Mouse (Mus musculus) midbrain, embryonic 11.5 days (tissue): Measurements from ENCODE around the gene Itgb1. TPM values are rescaled to one million over a fixed set of nuclear protein-coding genes. Genes with fewer than 3 reads are reported as not detected.

ENCODE experiments used
- ATAC-seq: fragments of 200-750 bp; cut with Nextera tagmentation; 2 replicates; pipeline ENCODE4 v1.8.0; 2017; ENCODE audit warnings: moderate TSS enrichment, moderate library complexity; ENCODE audit not compliant: low FRiP score
- DNase-seq: peaks from one replicate; pipeline ENCODE4 v3.0.0; 2015; ENCODE audit warnings: low spot score; ENCODE audit errors: missing footprints
- H3K27ac ChIP-seq: fragments of 300-500 bp; sonication (generic); 2 replicates; pipeline ENCODE4 v1.5.1; 2014; ENCODE audit warnings: low read depth, low read length
- H3K27me3 ChIP-seq: fragments of 300-500 bp; sonication (generic); 2 replicates; pipeline ENCODE4 v1.6.1; 2014; ENCODE audit warnings: mild to moderate bottlenecking, low read length, moderate library complexity, mixed read lengths; ENCODE audit not compliant: control insufficient read depth, insufficient read depth
- H3K36me3 ChIP-seq: fragments of 300-500 bp; sonication (generic); 2 replicates; pipeline ENCODE4 v1.6.1; 2014; ENCODE audit warnings: mild to moderate bottlenecking, low read length, moderate library complexity, mixed read lengths; ENCODE audit not compliant: control insufficient read depth, insufficient read depth
- H3K4me1 ChIP-seq: fragments of 300-500 bp; sonication (generic); 2 replicates; pipeline ENCODE4 v1.6.1; 2014; ENCODE audit warnings: low read length; ENCODE audit not compliant: control insufficient read depth, insufficient read depth
- H3K4me2 ChIP-seq: fragments of 300-500 bp; sonication (generic); 2 replicates; pipeline ENCODE4 v1.6.1; 2014; ENCODE audit warnings: mild to moderate bottlenecking, moderate library complexity
- H3K4me3 ChIP-seq: fragments of 300-500 bp; sonication (generic); 2 replicates; pipeline ENCODE4 v1.5.1; 2014; ENCODE audit warnings: low read depth, low read length
- H3K9ac ChIP-seq: fragments of 300-500 bp; sonication (generic); 2 replicates; pipeline ENCODE4 v1.6.1; 2014; ENCODE audit warnings: low read length
- H3K9me3 ChIP-seq: fragments of 300-500 bp; sonication (generic); 2 replicates; pipeline ENCODE4 v1.6.1; 2016; ENCODE audit warnings: low read length; ENCODE audit not compliant: control insufficient read depth
- WGBS: fragments of 180-500 bp; shearing (Covaris S2); extraction: QIAGEN DNeasy Blood & Tissue Kit; methylation state at CpG from one replicate; pipeline ENCODE4 v1.1.7; 2014; 5-methylcytosine and 5-hydroxymethylcytosine counted together
- polyA plus RNA-seq: library from polyadenylated mRNA; unstranded; fragments of >200 nt; fragmentation: Nextera tagmentation; extraction: Ambion mirVana; gene quantifications from 2 replicates; pipeline ENCODE4 v1.2.1, GENCODE M21; 2014

Itgb1 gene
- polyA plus RNA-seq, 1 experiment from 2014 or later = 165 TPM

DNA sequence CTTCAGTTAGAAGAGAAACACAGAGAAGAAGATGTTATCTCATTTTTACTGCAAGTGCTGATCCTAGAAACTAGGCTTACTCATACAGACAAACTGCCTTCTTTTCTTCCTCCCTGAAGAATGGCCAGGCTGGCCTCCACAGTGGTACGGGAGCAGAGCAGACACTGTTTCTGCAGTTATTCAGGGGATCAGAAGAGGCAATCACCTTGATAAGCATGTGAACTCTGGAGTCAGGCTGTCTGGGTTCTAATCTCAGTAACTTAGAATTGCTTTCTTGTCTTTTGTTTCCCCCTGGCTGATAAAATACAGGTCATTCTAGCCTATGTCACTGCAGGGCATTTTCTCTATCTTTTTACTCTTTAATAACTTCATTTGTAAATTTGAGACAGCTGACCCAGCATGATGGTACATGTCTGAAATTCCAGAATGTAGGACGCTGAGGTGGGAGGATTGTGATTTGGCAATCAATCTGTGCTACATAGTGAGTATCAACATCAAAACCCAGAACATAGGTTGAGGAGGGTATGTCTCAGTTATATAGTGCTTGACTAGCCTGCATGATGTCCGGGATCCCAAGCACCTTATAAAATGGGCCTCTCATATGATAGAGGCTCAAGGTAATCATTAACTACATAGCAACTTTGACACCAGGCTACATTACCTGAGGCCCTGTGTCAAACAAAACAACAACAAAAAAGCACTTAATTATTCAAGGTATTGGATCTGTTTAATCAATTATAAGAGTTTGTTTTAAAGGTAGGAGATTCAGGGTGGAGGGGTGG lies 9.4 kb upstream of the Itgb1 start:
- H3K27ac ChIP-seq = no peak overlapping the region
- H3K4me1 ChIP-seq = no peaks in the 10 kb centered on the region
- no peaks in the 10 kb centered on the region for H3K27me3 ChIP-seq
- H3K9me3 ChIP-seq = no peaks in the 10 kb centered on the region
- ATAC-seq (no peak), DNase-seq (no peak)
- no peak overlapping the region for H3K9ac ChIP-seq
- no peaks in the 10 kb centered on the region for H3K36me3 ChIP-seq
- no peak overlapping the region for H3K4me2 ChIP-seq
- H3K4me3 ChIP-seq = no peak overlapping the region
- 82% methylated on average over 3 of the region's 3 CpGs for WGBS

DNA sequence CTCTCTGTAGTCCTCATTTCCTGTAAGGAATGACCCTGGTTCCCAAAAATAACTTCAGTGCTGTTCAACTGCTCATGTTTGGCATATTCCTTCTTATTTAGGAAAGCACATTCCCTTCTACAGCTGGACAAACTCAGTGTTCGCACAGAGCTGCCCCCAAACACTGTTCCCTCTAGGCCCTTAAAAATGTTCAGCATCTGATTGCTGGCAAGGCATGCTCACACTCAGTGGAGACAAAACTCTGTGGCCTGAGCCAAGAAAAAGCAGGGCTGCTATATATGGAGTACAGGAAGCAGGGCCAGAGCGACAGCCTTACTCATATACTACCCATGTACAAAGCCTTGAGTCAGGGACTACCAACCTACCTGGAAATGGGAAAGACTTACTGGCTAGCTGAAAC lies 5.5 kb upstream of the Itgb1 start:
- WGBS = 70% methylated on average over 2 of the region's 2 CpGs
- Histone ChIP-seq H3K9me3 (no peaks in the 10 kb centered on the region), H3K27me3 (no peaks in the 10 kb centered on the region), H3K4me3 (no peak overlapping the region), H3K9ac (no peak overlapping the region), H3K27ac (no peak overlapping the region), H3K36me3 (no peaks in the 10 kb centered on the region), H3K4me1 (peaks cover 3% of the 10 kb centered on the region; the same call in 1 of the 2 replicates), H3K4me2 (no peak overlapping the region)
- no peak for DNase-seq
- ATAC-seq = no peak

DNA sequence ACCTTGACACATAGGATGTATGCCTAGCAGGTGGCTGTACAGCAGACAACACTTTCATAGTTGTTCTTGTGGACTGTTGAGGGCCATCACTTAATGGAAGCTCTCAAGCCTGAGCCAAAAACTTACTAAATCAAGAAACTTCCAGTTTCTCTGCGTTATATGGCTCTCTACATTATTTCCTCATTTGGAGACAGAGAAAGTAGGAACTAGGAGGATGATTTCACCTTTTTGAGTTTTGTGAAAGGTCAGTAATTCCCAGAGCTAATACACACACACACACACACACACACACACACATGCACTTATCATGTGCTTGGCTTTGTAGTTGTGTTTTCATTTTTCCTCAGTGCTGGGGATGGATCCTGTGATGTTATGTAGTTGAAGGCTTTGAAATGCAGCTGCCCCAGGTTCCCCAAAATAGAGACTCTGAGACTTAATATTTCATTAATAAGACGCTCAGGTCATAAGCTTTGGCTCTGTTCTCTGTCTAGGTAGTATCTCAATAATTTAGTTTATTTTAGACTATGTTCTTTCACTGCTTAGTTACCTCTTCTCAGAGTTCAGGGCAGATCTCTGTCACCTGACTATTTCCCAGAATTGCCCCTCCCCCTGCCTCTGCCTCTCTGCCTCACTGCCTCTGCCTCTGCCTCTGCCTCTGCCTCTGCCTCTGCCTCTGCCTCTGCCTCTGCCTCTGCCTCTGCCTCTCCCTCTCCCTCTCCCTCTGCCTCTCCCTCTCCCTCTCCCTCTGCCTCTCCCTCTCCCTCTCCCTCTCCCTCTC lies 4.7 kb upstream of the Itgb1 start:
- 91% methylated on average over 2 of the region's 2 CpGs for WGBS

GRCm38 (mm10) chr8:128681970-128682369 lies 3.5 kb upstream of the Itgb1 start:
- no peak for ATAC-seq
- no peak overlapping the region for H3K4me3 ChIP-seq
- WGBS = 84% methylated on average over 3 of the region's 3 CpGs

More for the DNA sequence above, 4.7 kb upstream of the Itgb1 start:
- ATAC-seq = no peak
- Histone ChIP-seq H3K36me3 (no peaks in the 10 kb centered on the region), H3K4me2 (no peak overlapping the region), H3K9ac (no peak overlapping the region), H3K4me1 (peaks cover 3% of the 10 kb centered on the region; the same call in 1 of the 2 replicates), H3K9me3 (no peaks in the 10 kb centered on the region), H3K27ac (no peak overlapping the region), H3K27me3 (no peaks in the 10 kb centered on the region), H3K4me3 (no peak overlapping the region)
- no peak for DNase-seq

DNA sequence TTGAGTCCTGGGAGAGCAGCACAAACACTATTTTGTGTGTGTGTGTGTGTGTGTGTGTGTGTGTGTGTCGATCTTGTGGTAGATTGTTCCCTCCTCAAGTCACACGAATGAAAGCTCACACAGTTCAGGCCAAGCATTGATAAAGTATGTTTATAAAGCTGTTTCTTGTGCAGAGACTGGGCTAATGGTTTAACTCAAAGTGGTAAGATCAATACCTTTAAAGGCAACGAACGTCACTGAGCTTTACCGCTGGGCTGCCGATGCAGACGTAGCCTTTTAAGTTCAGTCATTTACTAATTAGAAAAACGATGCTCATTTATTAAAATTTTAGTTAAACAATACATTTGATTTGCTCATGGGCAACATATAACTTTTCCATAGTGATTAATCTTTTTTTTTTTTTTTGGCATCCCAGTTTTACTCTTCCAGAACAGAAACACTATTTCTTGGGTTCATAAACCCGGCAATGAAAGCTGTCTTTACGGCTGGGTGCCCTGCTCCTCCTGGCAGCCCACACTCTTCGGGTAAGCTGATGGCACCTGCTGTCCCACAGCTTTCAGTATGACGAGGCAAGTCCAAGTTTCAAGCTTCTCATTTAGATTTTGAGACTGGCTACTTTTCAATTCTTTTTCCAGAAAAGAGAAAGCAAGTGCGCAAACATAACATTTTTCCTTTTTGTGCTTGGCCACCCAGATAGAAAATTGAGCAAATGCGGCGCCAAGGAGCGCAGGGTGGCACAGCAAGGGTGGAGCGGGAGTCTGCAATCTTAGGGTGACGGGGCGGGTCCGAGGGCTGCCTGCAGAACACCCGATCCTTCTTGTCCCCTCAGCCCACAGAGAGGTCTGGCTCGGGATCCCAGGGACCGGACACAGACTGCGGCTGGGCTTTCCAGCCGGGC lies 596 bp upstream of the Itgb1 start:
- H3K9me3 ChIP-seq = no peaks in the 10 kb centered on the region
- ATAC-seq = peak; percentile 47
- H3K27me3 ChIP-seq = no peaks in the 10 kb centered on the region
- DNase-seq = peak; percentile 90
- peak overlapping the region; percentile 90 for H3K4me3 ChIP-seq
- peaks cover 15% of the 10 kb centered on the region for H3K4me1 ChIP-seq
- H3K36me3 ChIP-seq = no peaks in the 10 kb centered on the region
- 10% methylated on average over 25 of the region's 25 CpGs for WGBS
- H3K9ac ChIP-seq = peak overlapping the region; percentile 98
- H3K4me2 ChIP-seq = peak overlapping the region; percentile 63
- peak overlapping the region; percentile 98 for H3K27ac ChIP-seq

More at GRCm38 (mm10) chr8:128681970-128682369, 3.5 kb upstream of the Itgb1 start:
- H3K9me3 ChIP-seq = no peaks in the 10 kb centered on the region
- DNase-seq = peak; percentile 60
- no peak overlapping the region for H3K4me2 ChIP-seq
- peaks cover 4% of the 10 kb centered on the region; the same call in 1 of the 2 replicates for H3K4me1 ChIP-seq
- no peaks in the 10 kb centered on the region for H3K27me3 ChIP-seq
- H3K36me3 ChIP-seq = no peaks in the 10 kb centered on the region
- no peak overlapping the region for H3K27ac ChIP-seq
- no peak overlapping the region for H3K9ac ChIP-seq

GRCm38 (mm10) chr8:128686429-128686990 lies 1.1 kb downstream of the Itgb1 start:
- peak overlapping the region; percentile 63 for H3K4me2 ChIP-seq
- H3K4me1 ChIP-seq = peaks cover 15% of the 10 kb centered on the region
- H3K36me3 ChIP-seq = no peaks in the 10 kb centered on the region
- DNase-seq (no peak), ATAC-seq (no peak)
- peak overlapping the region; percentile 98 for H3K9ac ChIP-seq
- H3K4me3 ChIP-seq = peak overlapping the region; percentile 90
- peak overlapping the region; percentile 98; the same call in 1 of the 2 replicates for H3K27ac ChIP-seq
- no peaks in the 10 kb centered on the region for H3K27me3 ChIP-seq
- no peaks in the 10 kb centered on the region for H3K9me3 ChIP-seq
- 0% methylated on average over 2 of the region's 2 CpGs for WGBS

- no peaks in the 10 kb centered on the region for H3K27me3 ChIP-seq
- no peaks in the 10 kb centered on the region for H3K36me3 ChIP-seq
- no peak overlapping the region for H3K4me2 ChIP-seq
- H3K4me3 ChIP-seq = no peak overlapping the region
- H3K9me3 ChIP-seq = no peaks in the 10 kb centered on the region
- WGBS = 90% methylated on average over 3 of the region's 3 CpGs
- peaks cover 15% of the 10 kb centered on the region for H3K4me1 ChIP-seq
- H3K9ac ChIP-seq = no peak overlapping the region
- DNase-seq (no peak), ATAC-seq (no peak)
- H3K27ac ChIP-seq = no peak overlapping the region
Observed at GRCm38 (mm10) chr8:128688679-128689078, 3.2 kb downstream of the Itgb1 start.

GRCm38 (mm10) chr8:128690056-128690455 lies 4.6 kb downstream of the Itgb1 start:
- no peak overlapping the region for H3K4me2 ChIP-seq
- H3K4me3 ChIP-seq = no peak overlapping the region
- peaks cover 15% of the 10 kb centered on the region for H3K4me1 ChIP-seq
- no peaks in the 10 kb centered on the region for H3K36me3 ChIP-seq
- no peak overlapping the region for H3K9ac ChIP-seq
- H3K27me3 ChIP-seq = no peaks in the 10 kb centered on the region
- DNase-seq (no peak), ATAC-seq (no peak)
- no peak overlapping the region for H3K27ac ChIP-seq
- no peaks in the 10 kb centered on the region for H3K9me3 ChIP-seq
- 86% methylated on average over 1 of the region's 1 CpGs for WGBS
